Mouse (Mus musculus) MEL (cell line): ENCODE data around the gene Tnfrsf8. TPM values are rescaled to one million over a fixed set of nuclear protein-coding genes. Genes with fewer than 3 reads are reported as not detected.
"Not testable (repeated sequence)": the region's sequence is repeated elsewhere in the genome, so short reads cannot be mapped to it uniquely, and the experiment has no call there.

Experiments used
- DNase-seq: peaks from one replicate; pipeline ENCODE4 v3.0.0; 2011; ENCODE audit warnings: low read depth, low spot score
- H3K27ac ChIP-seq: 2 replicates; pipeline ENCODE4 v1.5.1; 2012; ENCODE audit warnings: low read depth, mild to moderate bottlenecking, control low read depth, low read length, moderate library complexity; ENCODE audit not compliant: control insufficient read depth
- H3K27me3 ChIP-seq, 2 experiments: fragments of 150-350 bp in 1 of 2; sonication (generic) in 1 of 2; 2 replicates each; pipeline ENCODE4 v1.6.1; 2012; ENCODE audit warnings: low read length in 2 of 2, mild to moderate bottlenecking in 2 of 2, improper control_type of control experiment in 1 of 2, moderate library complexity in 1 of 2; ENCODE audit not compliant: insufficient read depth in 2 of 2, control insufficient read depth in 1 of 2
- H3K36me3 ChIP-seq, 2 experiments: 2 replicates each; pipeline ENCODE4 v1.6.1; 2012 to 2014; ENCODE audit warnings: low read length in 2 of 2, improper control_type of control experiment in 1 of 2, inconsistent platforms in 1 of 2, mild to moderate bottlenecking in 1 of 2; ENCODE audit not compliant: insufficient read depth in 2 of 2, control insufficient read depth in 1 of 2
- H3K4me1 ChIP-seq, 2 experiments: fragments of 150-350 bp in 1 of 2; sonication (generic) in 1 of 2; 2 replicates each; pipeline ENCODE4 v1.6.1; 2012; ENCODE audit warnings: low read length in 2 of 2, improper control_type of control experiment in 1 of 2, mild to moderate bottlenecking in 1 of 2; ENCODE audit not compliant: insufficient read depth in 2 of 2, control insufficient read depth in 1 of 2
- H3K4me3 ChIP-seq, 2 experiments: fragments of 150-350 bp in 1 of 2; sonication (generic) in 1 of 2; 2 replicates each; pipeline ENCODE4 v1.5.1; 2012; ENCODE audit warnings: low read depth in 2 of 2, low read length in 2 of 2, mild to moderate bottlenecking in 2 of 2, moderate library complexity in 2 of 2, control low read depth in 1 of 2, improper control_type of control experiment in 1 of 2; ENCODE audit not compliant: control insufficient read depth in 1 of 2, insufficient read depth in 1 of 2
- H3K79me2 ChIP-seq: 2 replicates; pipeline ENCODE4 v1.6.1; 2012; ENCODE audit warnings: mild to moderate bottlenecking, low read length, moderate library complexity; ENCODE audit not compliant: control insufficient read depth, poor library complexity, insufficient read depth
- H3K9ac ChIP-seq: 2 replicates; pipeline ENCODE4 v1.6.1; 2012; ENCODE audit warnings: low read depth, mild to moderate bottlenecking, control low read depth, low read length, moderate library complexity; ENCODE audit not compliant: control insufficient read depth, poor library complexity, severe bottlenecking
- H3K9me3 ChIP-seq: fragments of 150-350 bp; sonication (generic); replicated peaks from 2 replicates; pipeline ENCODE4 v1.6.1; 2012; ENCODE audit warnings: mild to moderate bottlenecking, low read length, improper control_type of control experiment, moderate library complexity; ENCODE audit not compliant: insufficient read depth
- EP300 ChIP-seq, 2 experiments: IDR thresholded peaks; 2 replicates each; pipeline ENCODE4 v1.6.1; 2011; ENCODE audit warnings: improper control_type of control experiment in 2 of 2, low read length in 2 of 2, low read depth in 1 of 2, mild to moderate bottlenecking in 1 of 2
- ETS1 ChIP-seq: IDR thresholded peaks from 2 replicates; pipeline ENCODE4 v1.6.1; 2012; ENCODE audit warnings: low read depth, mild to moderate bottlenecking, inconsistent platforms, low read length, improper control_type of control experiment, moderate library complexity
- HCFC1 ChIP-seq: IDR thresholded peaks from 2 replicates; pipeline ENCODE4 v1.6.1; 2012; ENCODE audit warnings: low read depth, mild to moderate bottlenecking, inconsistent platforms, low read length, improper control_type of control experiment, moderate library complexity
- JUND ChIP-seq: IDR thresholded peaks from 2 replicates; pipeline ENCODE4 v1.6.1; 2011; ENCODE audit warnings: low read depth, mild to moderate bottlenecking, improper control_type of control experiment, low read length
- KAT2A ChIP-seq: conservative IDR thresholded peaks from 2 replicates; pipeline ENCODE4 v1.6.1; 2012; ENCODE audit warnings: low read depth, low read length, improper control_type of control experiment, inconsistent platforms
- MAFK ChIP-seq: IDR thresholded peaks from 2 replicates; pipeline ENCODE4 v1.6.1; 2011; ENCODE audit warnings: low read depth, mild to moderate bottlenecking, low read length, improper control_type of control experiment, borderline replicate concordance
- MAZ ChIP-seq: IDR thresholded peaks from 2 replicates; pipeline ENCODE4 v1.6.1; 2012; ENCODE audit warnings: low read depth, mild to moderate bottlenecking, inconsistent platforms, low read length, improper control_type of control experiment
- MYC ChIP-seq: IDR thresholded peaks from 2 replicates; pipeline ENCODE4 v1.6.1; 2011; ENCODE audit warnings: low read depth, mild to moderate bottlenecking, low read length, improper control_type of control experiment, moderate library complexity
- NELFE ChIP-seq: IDR thresholded peaks from 2 replicates; pipeline ENCODE4 v1.6.1; 2011; ENCODE audit warnings: low read depth, low read length, improper control_type of control experiment
- POLR2AphosphoS2 ChIP-seq: IDR thresholded peaks from 2 replicates; pipeline ENCODE4 v1.6.1; 2011; ENCODE audit warnings: low read length, improper control_type of control experiment
- RCOR1 ChIP-seq: IDR thresholded peaks from 2 replicates; pipeline ENCODE4 v1.6.1; 2012; ENCODE audit warnings: low read depth, mild to moderate bottlenecking, inconsistent platforms, low read length, improper control_type of control experiment
- SIN3A ChIP-seq: IDR thresholded peaks from 2 replicates; pipeline ENCODE4 v1.6.1; 2012; ENCODE audit warnings: low read length, improper control_type of control experiment, inconsistent platforms
- SMC3 ChIP-seq: IDR thresholded peaks from 2 replicates; pipeline ENCODE4 v1.6.1; 2011; ENCODE audit warnings: low read depth, low read length, improper control_type of control experiment
- TBP ChIP-seq: IDR thresholded peaks from 2 replicates; pipeline ENCODE4 v1.8.0; 2011; ENCODE audit warnings: low read depth, low read length, improper control_type of control experiment
- USF1 ChIP-seq: IDR thresholded peaks from 2 replicates; pipeline ENCODE4 v1.6.1; 2014; ENCODE audit warnings: low read depth, mild to moderate bottlenecking, inconsistent platforms, low read length, improper control_type of control experiment, moderate library complexity
- USF2 ChIP-seq, 2 experiments: IDR thresholded peaks; 2 replicates each; pipeline ENCODE4 v1.6.1; 2011 to 2012; ENCODE audit warnings: improper control_type of control experiment in 2 of 2, low read length in 2 of 2, borderline replicate concordance in 1 of 2, inconsistent platforms in 1 of 2, low read depth in 1 of 2, mild to moderate bottlenecking in 1 of 2; ENCODE audit not compliant: insufficient read depth in 1 of 2
- ZNF384 ChIP-seq: IDR thresholded peaks from 2 replicates; pipeline ENCODE4 v1.6.1; 2012; ENCODE audit warnings: low read depth, mild to moderate bottlenecking, inconsistent platforms, low read length, improper control_type of control experiment
- polyA plus RNA-seq, 2 experiments: library from polyadenylated mRNA; stranded (reverse) in 1 of 2; unstranded in 1 of 2; fragments of >175 nt in 1 of 2; fragments of >200 nt in 1 of 2; gene quantifications; 2 replicates each; pipeline versions ENCODE4 v1.2.1 to v1.2.4; 2012; ENCODE audit warnings: low replicate concordance in 2 of 2, low read depth in 1 of 2; ENCODE audit not compliant: insufficient read length in 2 of 2, insufficient read depth in 1 of 2, missing spikeins in 1 of 2
- total RNA-seq: library from RNA; depleted of rRNA; stranded (reverse); fragments of 300-350 nt; gene quantifications from 2 replicates; pipeline ENCODE4 v1.2.3, GENCODE M21; 2012; rRNA removed

Tnfrsf8 gene
- not detected in 2 replicates for total RNA-seq
- not detected for polyA plus RNA-seq

DNA sequence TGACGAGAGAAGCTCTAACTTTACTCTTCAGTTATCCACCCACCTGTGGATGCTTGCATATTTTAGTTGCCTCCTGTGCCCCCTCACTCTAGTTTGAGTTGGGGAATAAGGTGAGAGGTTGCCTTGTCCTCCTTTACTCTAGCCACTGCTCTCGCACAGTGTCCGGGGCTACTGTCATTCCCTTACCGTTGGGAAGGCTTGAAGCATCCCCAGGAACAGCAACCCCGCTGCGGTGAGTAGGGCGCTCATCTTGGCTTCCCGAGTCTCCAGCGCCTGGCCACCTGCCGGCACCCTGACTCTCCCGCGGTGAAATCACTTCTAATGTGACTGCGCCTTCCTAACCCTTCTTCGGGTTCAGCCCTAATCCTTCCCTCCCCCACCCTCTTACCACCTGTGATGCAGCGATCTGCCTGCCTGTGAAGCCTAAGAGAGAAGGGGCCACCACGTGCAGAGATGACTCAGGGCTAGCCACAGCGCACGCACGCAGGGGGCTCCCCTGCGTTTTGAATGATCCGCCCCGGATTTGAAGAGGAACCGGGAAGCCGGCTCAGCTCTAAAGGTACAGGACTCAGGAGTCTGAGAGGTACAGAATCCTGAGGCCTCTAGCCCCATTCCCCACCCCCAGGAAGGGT lies at the start of gene Tnfrsf8:
Gene Tnfrsf8, minus strand, starts transcription at position 329 of the 632 bp plus-strand sequence.
- no peaks in the 10 kb centered on the region for H3K9me3 ChIP-seq
- H3K27me3 ChIP-seq = no peaks in the 10 kb centered on the region

DNA sequence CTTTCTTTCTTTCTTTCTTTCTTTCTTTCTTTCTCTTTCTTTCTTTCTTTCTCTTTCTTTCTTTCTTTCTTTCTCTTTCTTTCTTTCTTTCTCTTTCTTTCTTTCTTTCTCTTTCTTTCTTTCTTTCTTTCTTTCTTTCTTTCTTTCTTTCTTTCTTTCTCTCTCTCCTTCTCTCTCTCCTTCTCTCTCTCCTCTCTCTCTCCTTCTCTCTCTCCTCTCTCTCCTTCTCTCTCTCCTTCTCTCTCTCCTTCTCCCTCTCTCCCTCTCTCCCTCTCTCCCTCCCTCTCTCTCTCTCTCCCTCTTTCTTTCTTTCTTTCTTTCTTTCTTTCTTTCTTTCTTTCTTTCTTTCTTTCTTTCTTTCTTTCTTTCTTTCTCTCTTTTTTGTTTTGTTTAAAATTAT lies 46.7 kb upstream of the Tnfrsf8 start:
- not testable (repeated sequence) for H3K4me3 ChIP-seq, H3K27me3 ChIP-seq

More for the DNA sequence above, at the start of gene Tnfrsf8:
- TF ChIP-seq ETS1 (no peak), SIN3A (no peak), KAT2A (no peak), EP300 (IDR thresholded peaks at IDR 0.05; ENCODE audit: low read depth in 1 of 2, low read length in 2 of 2) (no peak), USF1 (no peak), RCOR1 (no peak), ZNF384 (no peak), MYC (no peak), USF2 (IDR thresholded peaks at IDR 0.05; ENCODE audit: borderline replicate concordance in 1 of 2, insufficient read depth in 1 of 2, low read depth in 1 of 2, low read length in 2 of 2) (no peak), TBP (no peak), JUND (no peak)
- DNase-seq = no peak
- H3K79me2 ChIP-seq = no peaks in the 10 kb centered on the region
- no peak within 1 kb of the TSS for H3K9ac ChIP-seq
- H3K4me3 ChIP-seq = no peak within 1 kb of the TSS
- peaks cover 0 to 10% of the 10 kb centered on the region in 2 experiments; a peak in 1 of 4 replicates for H3K36me3 ChIP-seq
- no peak within 1 kb of the TSS for H3K27ac ChIP-seq
- H3K4me1 ChIP-seq = peaks cover 6 to 22% of the 10 kb centered on the region in 2 experiments

DNA sequence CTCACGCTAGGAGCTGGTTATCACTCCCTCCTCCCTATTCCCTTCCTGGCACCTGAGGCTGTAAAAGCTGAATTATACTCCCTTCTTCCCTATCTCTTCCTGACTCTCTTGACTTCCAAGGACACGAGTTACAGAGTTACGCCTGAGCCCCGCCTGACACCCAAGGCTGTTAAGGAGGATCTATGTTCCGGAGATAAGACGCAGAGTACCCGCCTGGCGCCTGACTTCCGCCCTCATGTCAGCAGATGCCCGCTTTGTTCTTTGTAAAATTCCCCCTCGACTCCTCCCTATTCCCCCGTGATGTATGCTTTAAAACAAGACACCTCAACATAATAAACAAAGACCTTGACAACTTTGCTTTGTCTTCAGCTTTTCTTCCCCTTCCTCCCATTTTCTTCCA lies 46.1 kb upstream of the Tnfrsf8 start:
- no peak overlapping the region for H3K27ac ChIP-seq
- H3K27me3 ChIP-seq = no peaks in the 10 kb centered on the region
- H3K9ac ChIP-seq = no peak overlapping the region
- no peak for TF ChIP-seq SMC3
- TF ChIP-seq ETS1 = no peak
- TF ChIP-seq MAFK = no peak
- no peak for TF ChIP-seq POLR2AphosphoS2
- no peak for TF ChIP-seq MAZ
- no peak for TF ChIP-seq NELFE
- TF ChIP-seq HCFC1 = no peak
- TF ChIP-seq MYC = no peak
- H3K9me3 ChIP-seq = no peaks in the 10 kb centered on the region
- no peak for DNase-seq
- no peak overlapping the region for H3K4me3 ChIP-seq
- H3K4me1 ChIP-seq = no peaks in the 10 kb centered on the region
- no peaks in the 10 kb centered on the region for H3K36me3 ChIP-seq
- H3K79me2 ChIP-seq = no peaks in the 10 kb centered on the region

More for the DNA sequence above, 46.7 kb upstream of the Tnfrsf8 start:
- not testable (repeated sequence) for H3K27ac ChIP-seq, H3K4me1 ChIP-seq, H3K9ac ChIP-seq, DNase-seq, H3K79me2 ChIP-seq, H3K9me3 ChIP-seq, H3K36me3 ChIP-seq
